In the genomic region with DNA sequence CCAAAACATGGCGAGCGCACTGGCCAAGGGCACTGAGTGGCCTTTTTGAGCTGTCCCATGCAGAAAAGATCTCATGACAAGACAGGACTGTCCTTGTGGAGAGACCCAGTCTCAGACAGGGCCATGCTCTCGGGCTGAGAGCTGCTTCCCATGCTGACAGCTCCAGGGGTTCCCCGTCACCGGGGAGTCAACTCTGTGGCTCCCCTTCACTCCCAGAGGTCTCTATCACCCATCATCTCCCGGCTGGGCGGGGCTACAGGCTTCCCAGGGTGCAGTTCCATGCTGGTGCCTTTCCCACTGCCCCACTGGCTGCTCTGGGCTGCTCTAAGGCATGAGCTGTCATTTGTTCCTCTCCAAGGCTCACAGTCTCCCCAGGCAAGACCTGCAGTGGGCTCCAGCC, we compare ENCODE assay signal across 8 mouse cellular contexts. TPM values are rescaled to one million over a fixed set of nuclear protein-coding genes. Genes with fewer than 3 reads are reported as not detected.
DNase-seq lines count a peak whose midpoint lies in the region; ATAC-seq lines count a peak whose summit lies in the region.

No protein-coding gene starts in this region.

- peak overlapping the region; percentile 51; the same call in 1 of the 2 replicates for H3K27ac ChIP-seq in forebrain, embryonic 10.5 days
- H3K27ac ChIP-seq in forebrain, embryonic 11.5 days (ENCODE audit: low read depth, low read length), result no peak overlapping the region

- no peaks in the 10 kb centered on the region for H3K27me3 ChIP-seq in forebrain, embryonic 10.5 days (ENCODE audit: poor library complexity, severe bottlenecking)
- no peaks in the 10 kb centered on the region for H3K27me3 ChIP-seq in forebrain, embryonic 11.5 days (ENCODE audit: control insufficient read depth, insufficient read depth, low read length)

- peaks cover 8% of the 10 kb centered on the region for H3K36me3 ChIP-seq in forebrain, embryonic 10.5 days (replicated peaks)
- H3K36me3 ChIP-seq in forebrain, embryonic 11.5 days (ENCODE audit: control insufficient read depth, insufficient read depth, low read length), result no peaks in the 10 kb centered on the region

- peaks cover 51% of the 10 kb centered on the region for H3K4me1 ChIP-seq in forebrain, embryonic 10.5 days
- 0 out of 2 replicates have a peak, but pooled peaks cover 2% of the 10 kb centered on the region for H3K4me1 ChIP-seq in forebrain, embryonic 11.5 days (replicated peaks; ENCODE audit: control insufficient read depth, insufficient read depth, low read length)

- ATAC-seq in forebrain, embryonic 11.5 days (replicated peaks; ENCODE audit: low FRiP score), result no peak

- H3K4me2 ChIP-seq in forebrain, embryonic 11.5 days (ENCODE audit: low read depth, low read length, severe bottlenecking), result no peak overlapping the region

- H3K9me3 ChIP-seq in forebrain, embryonic 10.5 days, result no peaks in the 10 kb centered on the region
- H3K9me3 ChIP-seq in forebrain, embryonic 11.5 days (ENCODE audit: control insufficient read depth, low read length), result no peaks in the 10 kb centered on the region

- no peak for DNase-seq in forebrain, embryonic 10.5 days (ENCODE audit: extremely low spot score, low spot score)
- no peak for DNase-seq in forebrain, embryonic 11.5 days (ENCODE audit: low spot score)
- peak; percentile 2 to 3 for DNase-seq in layer of hippocampus, adult 8-10 months (ENCODE audit: low spot score in 2 of 2)
- no peak for DNase-seq in layer of hippocampus, adult 18-20 months (ENCODE audit: low spot score in 2 of 2)
- DNase-seq in adrenal gland, adult 18-20 months (ENCODE audit: low spot score in 2 of 2), result peak; percentile 35 to 36
- DNase-seq in frontal cortex, postnatal 25 days (ENCODE audit: low spot score in 2 of 2), result peak; percentile 2 to 4
- DNase-seq in embryo, embryonic 9.5 days (ENCODE audit: extremely low spot score), result no peak
- DNase-seq in embryo, embryonic 11 days, result no peak

- WGBS in forebrain, embryonic 10.5 days, result 81% methylated on average over 7 of the region's 7 CpGs
- 79% methylated on average over 7 of the region's 7 CpGs for WGBS in forebrain, embryonic 11.5 days

- no peak overlapping the region for H3K4me3 ChIP-seq in forebrain, embryonic 10.5 days
- H3K4me3 ChIP-seq in forebrain, embryonic 11.5 days (ENCODE audit: low read depth, low read length), result no peak overlapping the region

- no peak overlapping the region for H3K9ac ChIP-seq in forebrain, embryonic 11.5 days (ENCODE audit: low read length)

RNA-seq across cellular contexts. Expression of gene Ptgis, which starts 53.8 kb away (rescaled TPM):
- polyA plus RNA-seq in forebrain, embryonic 10.5 days (2016; fragmentation: Nextera tagmentation; extraction: Ambion mirVana), result 13.5 and 13.7 TPM in 2 replicates
- 8.1 and 9.2 TPM in 2 replicates for polyA plus RNA-seq in forebrain, embryonic 11.5 days (2014; fragmentation: Nextera tagmentation; extraction: Ambion mirVana)
- total RNA-seq in layer of hippocampus, adult 8-10 months (2022), result 1 to 10 TPM; 1.7 to 2.2 (median 1.7) TPM
- total RNA-seq in layer of hippocampus, adult 18-20 months (2021), result 1 to 10 TPM in 1 of 2 experiments, under 1 TPM in 1; 0.79 to 1.2 TPM
- 10 to 100 TPM; 19.3 to 31.8 TPM for total RNA-seq in adrenal gland, adult 18-20 months (2021)

RNA-seq across cellular contexts. Expression of gene B4galt5, which starts 54.8 kb away (rescaled TPM):
- 6.0 and 7.3 TPM in 2 replicates for polyA plus RNA-seq in forebrain, embryonic 10.5 days (2016; fragmentation: Nextera tagmentation; extraction: Ambion mirVana)
- 17.5 and 19.2 TPM in 2 replicates for polyA plus RNA-seq in forebrain, embryonic 11.5 days (2014; fragmentation: Nextera tagmentation; extraction: Ambion mirVana)
- total RNA-seq in layer of hippocampus, adult 8-10 months (2022), result 10 to 100 TPM; 34.6 to 43.0 (median 39.7) TPM
- total RNA-seq in layer of hippocampus, adult 18-20 months (2021), result 10 to 100 TPM; 43.7 to 44.5 TPM
- 100 to 1,000 TPM in 1 of 2 experiments, 10 to 100 TPM in 1; 74.7 to 123 TPM for total RNA-seq in adrenal gland, adult 18-20 months (2021)

Comparison
In these comparisons a context has a peak if more than half of its experiments do, and no peak if none do; other contexts are left out.
1. DNase-seq: peak in layer of hippocampus, adult 8-10 months (2 of 2), adrenal gland, adult 18-20 months (2 of 2) and frontal cortex, postnatal 25 days (2 of 2); none in forebrain, embryonic 10.5 days (single experiment), forebrain, embryonic 11.5 days (single experiment), layer of hippocampus, adult 18-20 months (0 of 2), embryo, embryonic 9.5 days (single experiment) and embryo, embryonic 11 days (single experiment).
2. RNA of gene Ptgis, which starts 53.8 kb away (total RNA-seq): 19.3 to 31.8 TPM in adrenal gland, adult 18-20 months; 1.7 to 2.2 TPM in layer of hippocampus, adult 8-10 months and 0.79 to 1.2 TPM in layer of hippocampus, adult 18-20 months; every median in the first group is over 4 times any median in the second.